Mouse (Mus musculus) heart, postnatal 0 days (tissue): Measurements from ENCODE around the gene P2rx1.

ENCODE experiments used
- CTCF ChIP-seq: IDR thresholded peaks from 2 replicates; pipeline ENCODE4 v1.5.1; 2016; ENCODE audit warnings: antibody characterized with exemption, control low read depth, low read depth
- EP300 ChIP-seq: IDR thresholded peaks from 2 replicates; pipeline ENCODE4 v1.6.1; 2016; ENCODE audit warnings: antibody characterized with exemption, low read depth

DNA sequence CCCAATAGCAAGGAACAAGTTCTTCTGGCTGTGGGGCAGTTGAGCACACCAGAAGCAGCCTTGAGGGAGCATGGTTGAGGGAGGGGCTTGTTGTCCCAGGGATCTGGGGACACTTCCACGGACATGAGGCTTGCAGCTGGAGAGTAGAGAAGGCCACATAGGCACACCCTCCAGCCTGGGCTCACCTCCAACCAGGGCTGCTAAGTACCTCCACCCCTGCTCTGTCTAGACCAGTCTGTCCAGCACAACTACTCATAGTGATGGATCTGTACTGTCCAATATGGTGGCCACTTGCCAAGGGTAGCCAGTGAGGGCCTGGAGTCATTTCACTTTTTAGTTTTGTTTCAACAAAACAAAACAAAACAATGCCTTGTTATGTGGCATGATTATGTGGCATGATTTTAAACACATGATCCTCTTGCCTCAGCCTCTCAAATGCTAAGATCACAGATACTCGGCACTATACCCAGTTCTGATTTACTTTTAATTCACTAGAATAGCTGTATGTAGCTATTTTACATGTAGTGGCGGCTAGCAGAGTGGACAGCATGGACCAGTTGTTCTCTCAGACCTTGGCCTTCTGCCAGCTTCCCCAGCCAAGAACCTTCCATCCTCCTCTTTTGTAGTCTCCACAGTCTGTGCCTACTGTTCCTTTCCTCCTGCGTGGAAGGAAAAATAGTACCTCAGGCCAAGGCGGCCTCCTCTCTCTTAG lies 16.6 kb downstream of the P2rx1 start:
- TF ChIP-seq EP300 (no peak), CTCF (no peak)
